Mouse (Mus musculus) left cerebral cortex, postnatal 10 days (tissue): ENCODE measurements around the gene Hook2. TPM values are rescaled to one million over a fixed set of nuclear protein-coding genes. Genes with fewer than 3 reads are reported as not detected.

Source experiments
- DNase-seq, 2 experiments: peaks; one replicate each; pipeline ENCODE4 v3.0.0; 2021 to 2022; ENCODE audit warnings: low spot score in 2 of 2, mixed read lengths in 1 of 2; ENCODE audit errors: extremely low spot score in 1 of 2
- intact Hi-C: fragments of 180-260 bp; cut with DNase I; formaldehyde crosslinking; loops from one replicate; pipeline ENCODE4 v1.15.1; 2025
- total RNA-seq, 2 experiments: library from RNA; stranded (reverse); gene quantifications; 2 replicates each; pipeline ENCODE4 v1.2.3; 2021

Gene Hook2
- total RNA-seq, 2 experiments from 2014 or later: 13.4 to 13.9 TPM

- DNase-seq: no peak
- intact Hi-C loops: no loop called here
These were observed 26.8 kb downstream of the Hook2 start for GRCm38 (mm10) chr8:85017209-85017608.

GRCm38 (mm10) chr8:85021514-85022055, 31.2 kb downstream of the Hook2 start:
- DNase-seq: no peak
- intact Hi-C loops: no loop called here

GRCm38 (mm10) chr8:85023846-85024245, 33.4 kb downstream of the Hook2 start:
- intact Hi-C loops: no loop called here
- no peak for DNase-seq

GRCm38 (mm10) chr8:85025098-85025932, 34.9 kb downstream of the Hook2 start, which contains the start of gene Asna1:
Gene Asna1, minus strand, starts transcription at chr8:85025281.
- intact Hi-C loops: no loop called here
- peak; percentile 86 to 90 for DNase-seq

DNA sequence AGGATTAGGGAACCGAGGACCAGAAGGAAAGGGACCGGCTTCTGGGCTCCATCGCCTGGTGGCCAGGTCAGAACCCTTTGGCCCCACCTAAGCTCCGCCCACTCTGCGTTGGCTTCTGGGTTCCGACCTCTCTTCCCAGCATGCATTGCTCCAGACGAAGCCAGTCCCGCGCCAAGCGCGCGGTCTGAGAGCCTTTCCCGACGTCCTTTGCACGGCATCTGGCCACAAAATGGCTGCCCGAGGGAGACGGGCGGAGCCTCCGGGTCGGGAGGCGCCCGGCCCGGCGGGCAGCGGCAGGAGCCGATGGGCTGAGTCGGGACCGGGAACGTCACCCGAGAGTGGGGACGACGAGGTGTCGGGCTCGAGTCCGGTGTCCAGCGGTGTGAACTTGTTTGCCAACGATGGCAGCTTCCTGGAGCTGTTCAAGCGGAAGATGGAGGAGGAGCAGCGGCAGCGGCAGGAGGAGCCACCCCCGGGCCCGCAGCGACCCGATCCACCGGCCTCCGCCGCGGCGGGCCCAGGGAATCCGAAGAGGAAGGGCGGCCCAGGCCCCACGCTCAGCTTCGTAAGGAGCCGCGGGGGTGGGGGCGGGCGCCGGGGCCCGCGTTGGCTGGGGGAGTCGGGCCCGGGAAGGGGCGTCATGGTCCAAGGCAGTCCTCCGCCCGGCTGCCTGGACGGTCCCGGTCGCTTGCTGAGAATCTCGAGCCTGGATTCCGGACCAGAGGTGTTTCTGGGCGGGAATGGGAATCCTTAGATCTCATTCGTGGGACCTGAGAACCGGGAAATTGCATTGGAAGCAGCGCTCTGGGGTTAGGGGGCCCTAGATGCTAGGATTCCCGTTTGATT, 36.5 kb downstream of the Hook2 start, which contains the start of gene Trir:
Gene Trir, plus strand, starts transcription at position 154 of the 846 bp plus-strand sequence.
- intact Hi-C loops: no loop called here
- DNase-seq: peak; percentile 93 to 98

DNA sequence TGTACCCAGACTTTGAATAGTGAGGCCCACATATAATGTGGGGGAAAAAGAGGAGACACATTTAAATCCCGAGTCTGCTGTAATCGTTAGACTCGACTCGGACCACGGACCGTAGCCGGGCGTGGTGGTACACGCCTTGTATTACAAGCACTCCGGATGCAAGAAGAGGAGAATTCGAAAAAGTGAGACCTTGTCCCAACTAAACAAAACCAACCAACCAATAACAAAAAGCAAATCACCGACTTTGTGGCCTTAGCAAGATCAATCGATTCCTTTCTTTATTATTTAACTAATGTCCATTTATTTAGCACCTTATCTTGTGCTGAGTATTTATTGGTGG, 37.1 kb downstream of the Hook2 start:
- intact Hi-C loops: no loop called here
- no peak for DNase-seq

- intact Hi-C loops: no loop called here
- no peak for DNase-seq
These were observed 37.5 kb downstream of the Hook2 start for GRCm38 (mm10) chr8:85027922-85028321.

GRCm38 (mm10) chr8:85029271-85029670, 38.9 kb downstream of the Hook2 start:
- DNase-seq: no peak
- intact Hi-C loops: no loop called here

DNA sequence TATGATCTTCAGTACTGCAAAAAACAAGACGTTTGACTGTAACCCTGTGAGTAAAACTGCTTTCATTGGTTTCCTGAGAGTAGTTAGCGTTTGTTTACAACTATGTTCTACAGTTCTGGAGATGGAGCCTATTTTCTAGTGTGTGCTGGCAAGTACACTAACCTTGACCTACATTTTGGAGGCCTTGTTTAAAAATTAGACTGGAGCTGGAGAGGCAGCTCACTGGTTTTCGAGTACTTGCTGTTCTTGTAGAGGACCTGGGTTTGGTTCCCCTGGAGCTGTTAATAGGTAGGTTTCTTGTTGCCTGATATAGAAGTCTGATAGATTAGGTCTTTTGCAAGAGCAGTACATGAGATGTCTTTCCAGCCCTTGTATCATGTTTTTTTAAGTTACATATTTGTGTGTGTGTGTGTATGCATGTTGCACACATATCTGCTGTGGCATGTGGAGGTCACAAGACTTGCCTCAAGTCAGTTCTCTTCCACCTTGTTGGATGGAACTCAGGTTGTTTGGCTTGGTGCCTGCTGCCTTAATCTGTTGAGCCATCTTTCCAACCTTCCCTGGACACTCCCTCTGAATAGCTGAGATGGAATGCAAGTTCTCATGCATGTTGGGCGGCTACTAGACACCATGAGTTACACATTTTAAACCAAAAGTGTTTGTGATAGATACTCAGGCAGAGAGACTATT, 42.4 kb downstream of the Hook2 start:
- intact Hi-C loops: loop anchor here (5.0 kb wide), 1 partner anchor 60 kb away; no protein-coding TSS in a partner anchor
- DNase-seq: no peak

GRCm38 (mm10) chr8:85033867-85034266, 43.5 kb downstream of the Hook2 start:
- no peak for DNase-seq
- intact Hi-C loops: loop anchor here (5.0 kb wide), 1 partner anchor 62 kb away; no protein-coding TSS in a partner anchor

DNA sequence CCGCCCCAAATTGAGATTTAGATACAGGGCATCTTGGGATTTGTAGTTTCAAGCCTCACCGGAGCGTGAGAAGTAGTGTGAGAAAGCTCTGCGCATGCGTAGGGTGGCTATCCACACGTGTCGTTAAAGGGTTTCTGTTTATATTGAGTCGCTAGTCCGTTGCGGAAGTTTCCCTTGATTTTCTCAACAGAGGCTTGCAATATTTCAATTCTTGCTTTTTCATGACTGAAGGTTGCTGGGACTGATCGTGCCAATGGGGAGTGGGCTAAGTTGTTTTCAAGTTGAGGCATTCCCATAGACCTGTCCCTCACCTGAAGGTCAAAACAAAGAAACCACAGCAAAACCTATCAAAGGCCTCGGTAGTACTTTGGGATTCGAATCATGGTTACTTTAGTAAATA, 44.4 kb downstream of the Hook2 start:
- DNase-seq: peak; percentile 64 to 88
- intact Hi-C loops: loop anchor here (5.0 kb wide), 1 partner anchor 62 kb away; no protein-coding TSS in a partner anchor

DNA sequence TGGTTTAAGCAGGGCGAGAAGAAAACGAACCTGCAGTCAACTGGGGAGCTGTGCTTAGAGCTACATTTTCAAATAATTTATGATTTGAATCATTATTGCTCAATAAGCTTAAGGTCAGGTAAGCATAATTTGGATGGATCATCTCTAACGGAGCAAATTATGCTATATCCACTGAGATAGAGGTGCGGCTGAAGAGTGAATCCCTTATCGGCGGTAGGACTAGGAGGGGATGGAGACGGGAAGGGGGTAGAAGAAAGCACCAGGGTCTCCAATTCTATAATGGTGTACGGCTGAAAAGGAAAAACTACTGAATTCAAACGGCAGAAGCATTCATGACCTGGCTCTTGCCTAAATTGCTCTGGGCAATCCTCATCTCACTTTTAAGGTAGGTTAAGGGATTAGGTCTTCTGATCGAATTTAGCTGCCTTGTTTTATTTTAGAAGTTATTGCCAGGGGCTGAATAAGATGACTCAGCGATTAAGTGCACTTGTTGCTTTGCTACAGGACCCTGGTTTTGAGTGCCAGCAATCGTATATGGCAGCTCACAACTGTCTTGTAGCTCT, 44.8 kb downstream of the Hook2 start:
- DNase-seq: no peak
- intact Hi-C loops: no loop called here

DNA sequence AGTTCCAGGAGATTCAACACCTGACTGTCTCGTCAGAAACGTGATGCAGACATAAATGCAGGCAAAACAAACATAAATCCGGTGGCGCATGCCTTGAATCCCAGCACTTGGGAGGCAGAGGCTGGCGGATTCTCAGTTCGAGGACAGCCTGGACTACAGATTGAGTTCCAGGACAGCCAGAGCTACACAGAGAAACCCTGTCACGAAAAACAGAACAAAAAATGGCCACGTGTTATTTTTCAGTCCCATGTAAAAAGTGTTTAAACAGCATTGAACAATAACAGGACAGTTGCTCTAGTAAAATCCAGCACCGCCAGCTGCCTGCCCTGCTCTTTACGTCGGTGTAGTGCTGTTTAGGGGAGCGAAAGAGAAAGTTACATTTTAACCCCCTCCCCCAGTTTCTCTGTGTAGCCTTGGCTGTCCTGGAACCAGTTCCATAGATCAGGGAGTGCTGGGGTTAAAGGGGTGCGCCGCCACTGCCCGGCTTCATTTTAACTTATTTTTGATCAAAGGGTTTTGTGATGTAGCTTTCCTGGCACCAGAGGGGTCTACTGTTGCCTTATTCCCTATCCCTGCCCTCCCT, 45.4 kb downstream of the Hook2 start:
- no peak for DNase-seq
- intact Hi-C loops: no loop called here

DNA sequence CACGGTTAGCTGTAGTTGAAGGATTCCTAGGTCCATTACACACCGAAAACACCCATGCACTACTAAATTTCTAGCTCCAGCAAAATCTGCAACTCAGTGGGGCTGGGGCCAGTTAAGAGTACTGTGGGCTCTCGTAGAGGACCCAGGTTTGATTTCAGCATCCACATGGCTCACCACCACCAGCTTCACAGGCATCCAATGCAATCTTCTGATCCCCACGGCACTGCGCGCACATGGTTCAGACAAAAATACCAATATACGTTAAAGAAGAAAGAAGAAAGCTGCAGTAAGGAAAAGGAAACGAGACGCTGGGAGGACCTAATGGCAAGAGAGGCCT, 45.9 kb downstream of the Hook2 start:
- intact Hi-C loops: no loop called here
- DNase-seq: no peak

GRCm38 (mm10) chr8:85036718-85037365, 46.4 kb downstream of the Hook2 start, which contains the start of gene Tnpo2:
Gene Tnpo2, plus strand, starts transcription at chr8:85036915.
- DNase-seq: peak; percentile 93 to 94

DNA sequence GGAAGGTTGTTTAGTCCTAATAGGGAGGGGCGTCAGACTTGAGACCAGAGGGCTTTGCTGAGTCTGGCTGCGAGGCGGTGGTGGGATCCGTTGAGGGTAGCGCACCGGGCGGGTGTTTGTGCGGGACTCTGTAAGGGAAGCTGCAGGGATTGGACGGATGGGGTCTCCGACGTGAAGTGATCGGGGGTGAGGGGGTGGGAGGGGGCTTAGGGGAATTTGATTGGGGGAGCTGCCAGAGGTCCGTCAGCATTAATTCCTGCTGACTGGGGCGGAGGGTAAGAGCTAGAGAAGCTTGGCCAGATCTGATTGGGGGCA, 46.9 kb downstream of the Hook2 start:
- intact Hi-C loops: no loop called here
- no peak for DNase-seq

More at GRCm38 (mm10) chr8:85036718-85037365, 46.4 kb downstream of the Hook2 start, which contains the start of gene Tnpo2:
- intact Hi-C loops: no loop called here

GRCm38 (mm10) chr8:85037681-85038531, 47.5 kb downstream of the Hook2 start:
- intact Hi-C loops: no loop called here
- DNase-seq: peak in 1 of 2 experiments; percentile 71
